Mouse (Mus musculus) intestine, embryonic 16.5 days (tissue): ENCODE results near the gene Usp2. TPM values are rescaled to one million over a fixed set of nuclear protein-coding genes. Genes with fewer than 3 reads are reported as not detected.

Experiments used
- ATAC-seq: fragments of 200-750 bp; cut with Nextera tagmentation; 2 replicates; pipeline ENCODE4 v1.8.0; 2017; ENCODE audit warnings: moderate TSS enrichment, moderate library complexity
- H3K27ac ChIP-seq: fragments of 300-500 bp; sonication (generic); 2 replicates; pipeline ENCODE4 v1.5.1; 2014; ENCODE audit warnings: mild to moderate bottlenecking, low read length
- H3K27me3 ChIP-seq: fragments of 300-500 bp; sonication (generic); replicated peaks from 2 replicates; pipeline ENCODE4 v1.6.1; 2014; ENCODE audit warnings: low read length, control low read depth, mixed read lengths; ENCODE audit not compliant: control insufficient read depth, insufficient read depth
- H3K36me3 ChIP-seq: fragments of 300-500 bp; sonication (generic); 2 replicates; pipeline ENCODE4 v1.6.1; 2014; ENCODE audit warnings: low read length, control low read depth; ENCODE audit not compliant: control insufficient read depth, insufficient read depth
- H3K4me1 ChIP-seq: fragments of 300-500 bp; sonication (generic); 2 replicates; pipeline ENCODE4 v1.6.1; 2014; ENCODE audit warnings: low read length, control low read depth, mixed read lengths; ENCODE audit not compliant: control insufficient read depth, insufficient read depth
- H3K4me2 ChIP-seq: fragments of 300-500 bp; sonication (generic); 2 replicates; pipeline ENCODE4 v1.6.1; 2014; ENCODE audit warnings: low read depth, low read length, control low read depth
- H3K4me3 ChIP-seq: fragments of 300-500 bp; sonication (generic); 2 replicates; pipeline ENCODE4 v1.5.1; 2014; ENCODE audit warnings: mild to moderate bottlenecking, low read length
- H3K9ac ChIP-seq: fragments of 300-500 bp; sonication (generic); 2 replicates; pipeline ENCODE4 v1.6.1; 2014; ENCODE audit warnings: low read depth, low read length
- H3K9me3 ChIP-seq: fragments of 300-500 bp; sonication (generic); 2 replicates; pipeline ENCODE4 v1.6.1; 2016; ENCODE audit warnings: low read length, control low read depth; ENCODE audit not compliant: control insufficient read depth
- WGBS: fragments of 180-500 bp; shearing (Covaris S2); extraction: QIAGEN DNeasy Blood & Tissue Kit; methylation state at CpG from one replicate; pipeline ENCODE4 v1.1.7; 2014; 5-methylcytosine and 5-hydroxymethylcytosine counted together
- polyA plus RNA-seq: library from polyadenylated mRNA; unstranded; fragments of >200 nt; fragmentation: Nextera tagmentation; extraction: Ambion mirVana; gene quantifications from 2 replicates; pipeline ENCODE4 v1.2.1, GENCODE M21; 2015

Usp2 gene
- polyA plus RNA-seq, 1 experiment from 2014 or later: 15.6 TPM

- H3K9me3 ChIP-seq: no peaks in the 10 kb centered on the region
- no peak overlapping the region for H3K4me3 ChIP-seq
- no peaks in the 10 kb centered on the region; the same call in none of the 2 replicates for H3K36me3 ChIP-seq
- H3K27me3 ChIP-seq: no peaks in the 10 kb centered on the region
- no peak overlapping the region for H3K9ac ChIP-seq
- no peak overlapping the region for H3K27ac ChIP-seq
- WGBS: 36% methylated on average over 9 of the region's 9 CpGs
- no peaks in the 10 kb centered on the region for H3K4me1 ChIP-seq
- ATAC-seq: no peak
- H3K4me2 ChIP-seq: no peak overlapping the region
Observed at GRCm38 (mm10) chr9:44096536-44096935, 29.7 kb downstream of the Usp2 start.

GRCm38 (mm10) chr9:44101490-44101889 is 34.7 kb downstream of the Usp2 start, which contains the start of gene Mfrp:
Mfrp (plus strand) TSS chr9:44101729.
- Histone ChIP-seq H3K4me2 (no peak within 1 kb of the TSS), H3K27ac (no peak within 1 kb of the TSS), H3K27me3 (no peaks in the 10 kb centered on the region), H3K4me1 (no peaks in the 10 kb centered on the region), H3K4me3 (no peak within 1 kb of the TSS), H3K9ac (no peak within 1 kb of the TSS), H3K9me3 (no peaks in the 10 kb centered on the region), H3K36me3 (no peaks in the 10 kb centered on the region; the same call in 1 of the 2 replicates)
- 71% methylated on average over 9 of the region's 9 CpGs for WGBS
- no peak for ATAC-seq

GRCm38 (mm10) chr9:44104881-44105280 is 38.1 kb downstream of the Usp2 start:
- H3K27me3 ChIP-seq: no peaks in the 10 kb centered on the region
- no peak overlapping the region for H3K27ac ChIP-seq
- no peak overlapping the region for H3K9ac ChIP-seq
- H3K4me2 ChIP-seq: no peak overlapping the region
- H3K4me1 ChIP-seq: peaks cover 29% of the 10 kb centered on the region
- H3K4me3 ChIP-seq: no peak overlapping the region
- H3K36me3 ChIP-seq: peaks cover 3% of the 10 kb centered on the region; the same call in 1 of the 2 replicates
- WGBS: 90% methylated on average over 7 of the region's 7 CpGs
- no peak for ATAC-seq
- no peaks in the 10 kb centered on the region for H3K9me3 ChIP-seq

- Histone ChIP-seq H3K27ac (no peak overlapping the region), H3K4me1 (peaks cover 38% of the 10 kb centered on the region), H3K9me3 (no peaks in the 10 kb centered on the region), H3K4me3 (no peak overlapping the region), H3K27me3 (no peaks in the 10 kb centered on the region), H3K4me2 (no peak overlapping the region), H3K9ac (no peak overlapping the region), H3K36me3 (peaks cover 3% of the 10 kb centered on the region; the same call in 1 of the 2 replicates)
- no peak for ATAC-seq
- 84% methylated on average over 10 of the region's 10 CpGs for WGBS
Observed at GRCm38 (mm10) chr9:44105781-44106180, 39.0 kb downstream of the Usp2 start.

- Histone ChIP-seq H3K4me3 (no peak overlapping the region), H3K9ac (no peak overlapping the region), H3K27me3 (no peaks in the 10 kb centered on the region), H3K27ac (no peak overlapping the region), H3K36me3 (peaks cover 3% of the 10 kb centered on the region; the same call in 1 of the 2 replicates), H3K9me3 (no peaks in the 10 kb centered on the region), H3K4me2 (no peak overlapping the region), H3K4me1 (peaks cover 38% of the 10 kb centered on the region)
- WGBS: 90% methylated on average over 7 of the region's 7 CpGs
- ATAC-seq: no peak
Observed at GRCm38 (mm10) chr9:44106182-44106581, 39.4 kb downstream of the Usp2 start.

GRCm38 (mm10) chr9:44106596-44106995 is 39.8 kb downstream of the Usp2 start:
- H3K9ac ChIP-seq: no peak overlapping the region
- 65% methylated on average over 4 of the region's 4 CpGs for WGBS
- H3K4me3 ChIP-seq: no peak overlapping the region
- peak overlapping the region; percentile 5; the same call in 1 of the 2 replicates for H3K27ac ChIP-seq
- no peaks in the 10 kb centered on the region for H3K27me3 ChIP-seq
- H3K36me3 ChIP-seq: peaks cover 3% of the 10 kb centered on the region; the same call in 1 of the 2 replicates
- H3K4me1 ChIP-seq: peaks cover 38% of the 10 kb centered on the region
- H3K9me3 ChIP-seq: no peaks in the 10 kb centered on the region
- no peak overlapping the region for H3K4me2 ChIP-seq
- ATAC-seq: no peak

- peak within 1 kb of the TSS; percentile 28 for H3K4me3 ChIP-seq
Observed at GRCm38 (mm10) chr9:44107110-44107509, 40.3 kb downstream of the Usp2 start, which contains the start of gene C1qtnf5. C1qtnf5 (plus strand) TSS chr9:44107245.

GRCm38 (mm10) chr9:44107557-44108179 is 40.8 kb downstream of the Usp2 start:
- Histone ChIP-seq H3K9me3 (no peaks in the 10 kb centered on the region), H3K27ac (peak overlapping the region; percentile 81), H3K4me2 (peak overlapping the region; percentile 40), H3K4me1 (peaks cover 38% of the 10 kb centered on the region), H3K4me3 (peak overlapping the region; percentile 28), H3K36me3 (0 out of 2 replicates have a peak, but pooled peaks cover 3% of the 10 kb centered on the region), H3K27me3 (no peaks in the 10 kb centered on the region), H3K9ac (peak overlapping the region; percentile 53)
- 0 out of 2 replicates have a peak, but pooled peaks have one; percentile 8 for ATAC-seq
- 49% methylated on average over 25 of the region's 25 CpGs for WGBS

More at GRCm38 (mm10) chr9:44107110-44107509, 40.3 kb downstream of the Usp2 start, which contains the start of gene C1qtnf5:
- 0 out of 2 replicates have a peak, but pooled peaks cover 3% of the 10 kb centered on the region for H3K36me3 ChIP-seq
- no peaks in the 10 kb centered on the region for H3K9me3 ChIP-seq
- H3K9ac ChIP-seq: peak within 1 kb of the TSS; percentile 53
- peak within 1 kb of the TSS; percentile 40 for H3K4me2 ChIP-seq
- WGBS: 45% methylated on average over 8 of the region's 8 CpGs
- peaks cover 38% of the 10 kb centered on the region for H3K4me1 ChIP-seq
- no peaks in the 10 kb centered on the region for H3K27me3 ChIP-seq
- ATAC-seq: peak; percentile 73
- H3K27ac ChIP-seq: peak within 1 kb of the TSS; percentile 81

- H3K36me3 ChIP-seq: 0 out of 2 replicates have a peak, but pooled peaks cover 3% of the 10 kb centered on the region
- no peaks in the 10 kb centered on the region for H3K27me3 ChIP-seq
- peak overlapping the region; percentile 22; the same call in 1 of the 2 replicates for H3K4me2 ChIP-seq
- no peak for ATAC-seq
- peak overlapping the region; percentile 53 for H3K9ac ChIP-seq
- H3K4me3 ChIP-seq: peak overlapping the region; percentile 28; the same call in 1 of the 2 replicates
- peaks cover 38% of the 10 kb centered on the region for H3K4me1 ChIP-seq
- no peaks in the 10 kb centered on the region for H3K9me3 ChIP-seq
- H3K27ac ChIP-seq: peak overlapping the region; percentile 81; the same call in 1 of the 2 replicates
- WGBS: 80% methylated on average over 31 of the region's 31 CpGs
Observed at GRCm38 (mm10) chr9:44108269-44109055, 41.6 kb downstream of the Usp2 start.
